Mouse (Mus musculus): ENCODE measurements around the gene Adarb2. TPM values are rescaled to one million over a fixed set of nuclear protein-coding genes. Genes with fewer than 3 reads are reported as not detected.

The Adarb2 gene
- polyA plus RNA-seq, 1 experiment, result 10.0 TPM

- Histone ChIP-seq H3K4me1 (ENCODE audit: control insufficient read depth, insufficient read depth, low read length) (no peaks in the 10 kb centered on the region), H3K27me3 (ENCODE audit: control insufficient read depth, insufficient read depth, low read length) (no peaks in the 10 kb centered on the region), H3K27ac (ENCODE audit: insufficient read depth, low read length) (no peak overlapping the region), H3K4me3 (replicated peaks; ENCODE audit: insufficient read depth, low read depth, low read length) (no peak overlapping the region)
- WGBS, result 12% methylated on average over 2 of the region's 2 CpGs
- DNase-seq, result no peak
- no peak for TF ChIP-seq POLR2A (IDR thresholded peaks at IDR 0.05; ENCODE audit: borderline replicate concordance, insufficient read depth, low read length)
- no peak for TF ChIP-seq CTCF (IDR thresholded peaks at IDR 0.05; ENCODE audit: borderline replicate concordance, insufficient read depth, low read depth, low read length)
Measured at GRCm38 (mm10) chr13:8642084-8642483, 439.4 kb downstream of the Adarb2 start.

- TF ChIP-seq CTCF (IDR thresholded peaks at IDR 0.05; ENCODE audit: borderline replicate concordance, insufficient read depth, low read depth, low read length) (no peak), POLR2A (IDR thresholded peaks at IDR 0.05; ENCODE audit: borderline replicate concordance, insufficient read depth, low read length) (no peak)
- H3K27ac ChIP-seq (ENCODE audit: insufficient read depth, low read length), result no peak overlapping the region
- 88% methylated on average over 3 of the region's 3 CpGs for WGBS
Measured at GRCm38 (mm10) chr13:8643920-8644319, 441.3 kb downstream of the Adarb2 start.

GRCm38 (mm10) chr13:8644805-8645679 is 442.4 kb downstream of the Adarb2 start:
- H3K27ac ChIP-seq (ENCODE audit: insufficient read depth, low read length), result no peak overlapping the region
- H3K4me3 ChIP-seq (replicated peaks; ENCODE audit: insufficient read depth, low read depth, low read length), result no peak overlapping the region
- no peak for TF ChIP-seq CTCF (IDR thresholded peaks at IDR 0.05; ENCODE audit: borderline replicate concordance, insufficient read depth, low read depth, low read length)
- no peak for TF ChIP-seq POLR2A (IDR thresholded peaks at IDR 0.05; ENCODE audit: borderline replicate concordance, insufficient read depth, low read length)
- DNase-seq, result no peak
- H3K27me3 ChIP-seq (ENCODE audit: control insufficient read depth, insufficient read depth, low read length), result no peaks in the 10 kb centered on the region
- no peaks in the 10 kb centered on the region for H3K4me1 ChIP-seq (ENCODE audit: control insufficient read depth, insufficient read depth, low read length)
- 88% methylated on average over 9 of the region's 9 CpGs for WGBS

More at GRCm38 (mm10) chr13:8643920-8644319, 441.3 kb downstream of the Adarb2 start:
- DNase-seq, result no peak
- Histone ChIP-seq H3K27me3 (ENCODE audit: control insufficient read depth, insufficient read depth, low read length) (no peaks in the 10 kb centered on the region), H3K4me1 (ENCODE audit: control insufficient read depth, insufficient read depth, low read length) (no peaks in the 10 kb centered on the region), H3K4me3 (replicated peaks; ENCODE audit: insufficient read depth, low read depth, low read length) (no peak overlapping the region)

GRCm38 (mm10) chr13:8649261-8649660 is 446.6 kb downstream of the Adarb2 start:
- Histone ChIP-seq H3K4me3 (replicated peaks; ENCODE audit: insufficient read depth, low read depth, low read length) (no peak overlapping the region), H3K4me1 (ENCODE audit: control insufficient read depth, insufficient read depth, low read length) (no peaks in the 10 kb centered on the region), H3K27ac (ENCODE audit: insufficient read depth, low read length) (no peak overlapping the region), H3K27me3 (ENCODE audit: control insufficient read depth, insufficient read depth, low read length) (no peaks in the 10 kb centered on the region)
- WGBS, result 71% methylated on average over 2 of the region's 2 CpGs
- no peak for DNase-seq
- no peak for TF ChIP-seq POLR2A (IDR thresholded peaks at IDR 0.05; ENCODE audit: borderline replicate concordance, insufficient read depth, low read length)
- TF ChIP-seq CTCF (IDR thresholded peaks at IDR 0.05; ENCODE audit: borderline replicate concordance, insufficient read depth, low read depth, low read length), result no peak

DNA sequence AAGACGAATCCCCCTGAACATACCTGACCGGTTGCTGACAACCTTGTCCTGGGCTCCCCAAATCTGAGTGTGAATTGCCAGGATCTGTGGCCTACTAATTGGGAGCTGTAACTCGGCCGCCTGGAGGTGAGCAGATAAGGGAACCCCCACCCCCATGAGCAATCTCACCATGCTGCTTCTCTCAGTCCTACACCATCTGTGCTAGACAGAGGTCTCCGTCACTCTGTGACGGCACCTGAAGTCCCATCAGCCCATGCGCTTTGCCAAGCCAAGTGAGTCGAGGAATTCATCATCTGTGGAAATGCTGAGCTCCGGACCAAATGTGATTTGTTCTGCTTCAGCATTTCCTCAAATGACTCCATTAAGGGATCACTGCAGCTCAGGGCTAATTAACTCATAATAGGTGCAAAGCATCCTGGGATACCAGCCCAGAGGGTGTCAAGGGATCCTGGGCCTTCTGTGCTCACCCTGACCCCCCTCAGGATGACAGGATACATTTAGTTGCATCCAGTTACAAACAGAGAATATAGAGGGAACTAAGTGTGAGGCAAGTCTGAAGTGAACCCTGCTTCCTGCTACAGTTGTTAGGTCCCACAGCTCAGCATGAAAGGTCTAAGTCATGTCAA is 462.1 kb downstream of the Adarb2 start:
- TF ChIP-seq CTCF (IDR thresholded peaks at IDR 0.05; ENCODE audit: borderline replicate concordance, insufficient read depth, low read depth, low read length), result no peak
- no peak for TF ChIP-seq POLR2A (IDR thresholded peaks at IDR 0.05; ENCODE audit: borderline replicate concordance, insufficient read depth, low read length)
- Histone ChIP-seq H3K4me1 (ENCODE audit: control insufficient read depth, insufficient read depth, low read length) (no peaks in the 10 kb centered on the region), H3K4me3 (replicated peaks; ENCODE audit: insufficient read depth, low read depth, low read length) (no peak overlapping the region), H3K27ac (ENCODE audit: insufficient read depth, low read length) (no peak overlapping the region), H3K27me3 (ENCODE audit: control insufficient read depth, insufficient read depth, low read length) (no peaks in the 10 kb centered on the region)
- 76% methylated on average over 9 of the region's 9 CpGs for WGBS
- no peak for DNase-seq

GRCm38 (mm10) chr13:8677174-8677573 is 474.5 kb downstream of the Adarb2 start:
- H3K27ac ChIP-seq (ENCODE audit: insufficient read depth, low read length), result no peak overlapping the region
- H3K27me3 ChIP-seq (ENCODE audit: control insufficient read depth, insufficient read depth, low read length), result no peaks in the 10 kb centered on the region
- TF ChIP-seq CTCF (IDR thresholded peaks at IDR 0.05; ENCODE audit: borderline replicate concordance, insufficient read depth, low read depth, low read length), result no peak
- no peak for TF ChIP-seq POLR2A (IDR thresholded peaks at IDR 0.05; ENCODE audit: borderline replicate concordance, insufficient read depth, low read length)
- no peaks in the 10 kb centered on the region for H3K4me1 ChIP-seq (ENCODE audit: control insufficient read depth, insufficient read depth, low read length)
- no peak for DNase-seq
- 88% methylated on average over 5 of the region's 5 CpGs for WGBS
- no peak overlapping the region for H3K4me3 ChIP-seq (replicated peaks; ENCODE audit: insufficient read depth, low read depth, low read length)

GRCm38 (mm10) chr13:8680470-8681129 is 477.9 kb downstream of the Adarb2 start:
- no peak for TF ChIP-seq CTCF (IDR thresholded peaks at IDR 0.05; ENCODE audit: borderline replicate concordance, insufficient read depth, low read depth, low read length)
- TF ChIP-seq POLR2A (IDR thresholded peaks at IDR 0.05; ENCODE audit: borderline replicate concordance, insufficient read depth, low read length), result no peak
- H3K27ac ChIP-seq (ENCODE audit: insufficient read depth, low read length), result no peak overlapping the region
- WGBS, result 44% methylated on average over 9 of the region's 9 CpGs
- no peak overlapping the region for H3K4me3 ChIP-seq (replicated peaks; ENCODE audit: insufficient read depth, low read depth, low read length)
- H3K27me3 ChIP-seq (ENCODE audit: control insufficient read depth, insufficient read depth, low read length), result no peaks in the 10 kb centered on the region
- H3K4me1 ChIP-seq (ENCODE audit: control insufficient read depth, insufficient read depth, low read length), result no peaks in the 10 kb centered on the region
- no peak for DNase-seq
